Mouse (Mus musculus): ENCODE measurements around the gene Gnai2.

- TF ChIP-seq POLR2A (IDR thresholded peaks at IDR 0.05; ENCODE audit: low read depth, low read length) (no peak), CTCF (IDR thresholded peaks at IDR 0.05; ENCODE audit: extremely low read depth, insufficient read depth, insufficient read length, insufficient replicate concordance) (peak; percentile 99)
Observed at GRCm38 (mm10) chr9:107602068-107602648, 33.0 kb downstream of the Gnai2 start.
